Mouse (Mus musculus): ENCODE results near the gene Serpinb6a.

Gene Serpinb6a

GRCm38 (mm10) chr13:33921041-33921440 is 81.6 kb downstream of the Serpinb6a start:
- DNase-seq (ENCODE audit: extremely low spot score, low spot score) = no peak

GRCm38 (mm10) chr13:33906821-33907220 is 95.8 kb downstream of the Serpinb6a start:
- DNase-seq (ENCODE audit: extremely low spot score, low spot score) = no peak

GRCm38 (mm10) chr13:33905176-33905954 is 97.2 kb downstream of the Serpinb6a start, which contains the start of gene Serpinb6c:
TSS of gene Serpinb6c (minus strand) at chr13:33905708.
- no peak for DNase-seq (ENCODE audit: extremely low spot score, low spot score)

GRCm38 (mm10) chr13:33903290-33903689 is 99.3 kb downstream of the Serpinb6a start:
- no peak for DNase-seq (ENCODE audit: extremely low spot score, low spot score)

GRCm38 (mm10) chr13:33894207-33894606 is 108.4 kb downstream of the Serpinb6a start:
- DNase-seq (ENCODE audit: extremely low spot score, low spot score) = peak; percentile 25

Data from neural tube, embryonic 10.5 days (tissue).